Mouse (Mus musculus) embryonic fibroblast, embryonic 13.5 days (primary cell): ENCODE measurements around the gene Casp4.

Source experiments
- CTCF ChIP-seq: IDR thresholded peaks from 2 replicates; pipeline ENCODE4 v1.5.1; 2011; ENCODE audit warnings: mild to moderate bottlenecking, control low read depth, low read length, moderate library complexity, borderline replicate concordance; ENCODE audit not compliant: insufficient read depth
- POLR2A ChIP-seq: IDR thresholded peaks from 2 replicates; pipeline ENCODE4 v1.6.1; 2011; ENCODE audit warnings: low read depth, mild to moderate bottlenecking, control low read depth, low read length, moderate library complexity

- TF ChIP-seq CTCF (no peak), POLR2A (no peak)
Observed at GRCm38 (mm10) chr9:5347381-5347780, 38.8 kb downstream of the Casp4 start.
